Mouse (Mus musculus) erythroblast, embryonic 14.5 days (primary cell): ENCODE measurements at regions not wholly inside any gene's neighbourhood (a gene's known extent, or its start where the extent isn't known, plus 50 kb on each side); places are given as distances from the start of the nearest gene placed in this dataset.

Source experiments
- GATA1 ChIP-seq: IDR thresholded peaks from 2 replicates; pipeline ENCODE4 v1.6.1; 2012; ENCODE audit warnings: low read length, inconsistent platforms, mixed read lengths
- TAL1 ChIP-seq: IDR thresholded peaks from 3 replicates; pipeline ENCODE4 v1.6.1; 2012; ENCODE audit warnings: low read length, inconsistent platforms, mixed read lengths

DNA sequence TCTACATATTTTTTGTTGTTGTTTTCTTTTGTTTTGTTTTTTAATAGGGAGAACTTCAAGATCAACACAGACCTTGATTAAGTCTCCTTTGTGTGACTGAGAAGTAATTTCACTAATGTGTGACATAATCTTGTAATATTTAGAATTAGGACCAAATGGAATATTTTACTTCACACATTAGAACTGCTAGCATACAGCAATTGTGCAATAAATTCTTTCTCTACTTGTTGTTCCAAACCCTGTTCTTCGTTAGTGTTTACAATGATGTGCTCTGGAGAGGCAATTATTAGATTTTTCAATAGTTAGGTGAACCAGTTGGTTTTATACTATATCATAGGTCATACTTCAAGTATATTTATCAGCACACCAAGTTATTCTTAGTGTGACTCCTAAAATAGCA, 171.3 kb upstream of the Cd180 start:
- TF ChIP-seq GATA1 (no peak), TAL1 (no peak)
